Mouse (Mus musculus) 416B (cell line): ENCODE measurements around the gene Nav3.

Source experiments
- DNase-seq: peaks from one replicate; pipeline ENCODE4 v3.0.0; 2011; ENCODE audit warnings: low read depth

Nav3 gene

DNA sequence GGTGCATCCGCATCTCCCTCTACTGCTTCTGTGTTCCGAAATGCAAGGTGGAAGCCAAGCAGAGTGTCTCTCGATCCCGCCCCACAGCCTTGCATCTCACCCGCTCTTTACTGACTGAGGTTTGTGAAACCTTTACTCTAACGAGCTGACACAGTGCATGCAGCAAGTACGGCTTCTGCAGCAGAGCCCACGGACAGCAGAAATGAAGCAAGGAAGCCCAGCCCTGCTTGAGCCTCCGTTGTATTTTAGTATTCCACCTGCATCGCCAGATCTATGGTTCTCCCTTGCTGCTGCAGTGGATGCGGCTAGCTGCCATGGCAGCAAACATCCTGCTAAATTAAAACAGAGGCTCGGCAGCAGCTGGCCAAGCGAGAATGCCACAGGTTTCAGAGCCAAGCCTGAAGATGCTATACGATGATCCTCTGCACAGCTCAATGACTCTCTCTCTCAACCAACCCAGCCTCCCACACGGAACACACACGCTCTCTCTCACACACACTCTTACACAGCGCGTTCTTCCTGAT lies 623.2 kb downstream of the Nav3 start:
- DNase-seq, result no peak

DNA sequence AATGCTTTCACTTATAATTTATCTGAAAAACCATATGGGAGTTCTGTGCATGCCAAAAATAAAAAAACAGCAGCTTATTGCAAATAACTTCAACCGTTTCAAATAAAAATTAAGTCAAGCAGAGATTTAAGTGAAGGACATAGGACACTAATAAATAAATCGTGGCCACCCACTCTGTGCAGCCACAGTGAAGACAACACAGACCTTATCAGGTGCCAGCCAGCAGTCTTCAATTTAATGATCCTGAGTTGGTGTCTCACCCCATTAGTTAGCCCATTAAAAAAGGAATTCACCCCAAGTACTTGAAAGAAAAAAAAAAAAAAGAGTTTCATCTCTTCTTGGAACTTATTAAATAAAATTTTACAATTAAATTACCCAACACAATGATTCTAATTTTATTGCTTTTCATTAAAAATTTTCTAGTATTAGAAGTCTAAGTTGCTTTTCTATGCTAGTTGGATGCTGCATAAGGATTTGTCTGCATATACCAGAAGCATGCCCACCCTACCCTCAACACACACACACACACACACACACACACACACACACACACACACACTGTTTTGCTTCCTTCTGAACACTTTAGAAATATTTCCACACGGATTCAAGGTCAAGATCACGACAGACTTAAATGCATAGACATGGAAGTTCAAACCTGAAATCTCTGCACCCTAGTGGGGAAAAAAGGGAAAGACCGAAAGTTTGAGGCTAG lies 649.1 kb downstream of the Nav3 start:
- DNase-seq, result no peak

DNA sequence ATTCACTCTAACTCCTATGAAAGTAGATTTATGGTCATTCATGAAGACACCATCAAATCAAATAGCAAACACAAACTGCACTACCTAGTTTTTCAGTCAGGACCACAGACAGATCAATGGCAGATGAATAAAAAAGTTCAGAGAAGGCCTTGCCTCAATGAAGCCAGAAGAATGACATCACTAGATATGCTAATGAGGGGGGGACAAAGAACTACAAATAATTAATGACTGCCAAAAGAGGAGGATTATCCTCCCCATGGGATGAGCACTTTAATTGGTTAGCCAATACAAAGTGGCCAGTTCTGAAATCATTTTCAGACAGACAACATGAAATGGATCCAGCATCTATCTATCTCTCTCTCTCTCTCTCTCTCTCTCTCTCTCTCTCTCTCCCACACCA lies 652.6 kb downstream of the Nav3 start:
- DNase-seq, result no peak

DNA sequence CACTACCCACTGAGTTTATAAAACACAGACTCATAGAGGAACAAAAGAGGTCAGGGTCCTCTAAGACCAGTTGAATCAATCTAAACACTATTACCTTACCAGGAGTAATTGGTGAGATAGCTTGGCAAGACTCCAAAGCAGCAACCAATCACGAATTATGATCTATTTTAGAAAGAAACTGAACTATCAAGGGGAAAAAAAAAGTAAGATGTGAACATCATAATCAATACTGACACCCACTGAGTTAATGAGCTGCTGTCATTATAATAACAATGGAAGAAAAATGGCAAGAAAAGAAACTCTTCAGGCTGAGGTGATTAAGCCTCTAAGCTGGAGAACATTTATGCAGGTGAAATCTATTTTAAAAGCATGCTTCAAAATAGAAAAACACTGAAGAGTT lies 653.8 kb downstream of the Nav3 start:
- DNase-seq, result no peak

DNA sequence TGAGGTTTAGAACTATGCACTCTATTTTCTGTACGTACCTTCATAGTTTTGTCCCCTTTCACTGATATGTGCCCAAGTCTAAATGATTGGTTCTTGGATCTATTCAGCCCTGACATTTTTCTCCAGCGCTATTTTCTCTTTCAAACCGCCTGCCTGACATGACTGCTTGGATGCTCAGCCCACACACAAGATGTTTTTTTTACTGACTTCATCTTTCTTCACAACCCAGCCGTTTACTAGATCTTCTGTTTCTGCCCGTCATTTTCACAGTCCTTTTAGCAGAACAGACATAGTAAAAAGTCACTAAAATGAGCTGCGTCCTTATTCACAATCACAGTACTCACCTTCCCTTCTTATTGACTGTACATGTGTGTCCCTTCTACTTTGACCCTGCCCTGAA lies 656.8 kb downstream of the Nav3 start:
- no peak for DNase-seq

DNA sequence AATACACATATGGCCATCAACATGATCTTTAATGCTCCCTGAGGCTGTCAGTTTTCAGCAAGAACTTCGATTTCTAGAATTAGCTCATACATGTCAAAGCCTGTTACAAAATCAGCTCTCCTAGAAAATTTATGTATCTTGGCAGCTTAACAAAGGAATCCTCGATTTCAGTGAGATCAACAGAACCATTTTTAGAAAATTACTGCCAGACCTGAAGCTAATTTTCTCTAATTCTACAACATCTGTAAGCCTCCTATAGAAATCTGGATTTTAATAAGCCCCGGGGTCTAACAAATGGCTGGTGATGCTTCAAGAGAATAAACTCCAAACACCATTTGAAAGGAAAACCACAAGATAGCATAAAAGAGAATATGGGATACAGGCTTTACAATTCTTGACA lies 659.0 kb downstream of the Nav3 start:
- no peak for DNase-seq

DNA sequence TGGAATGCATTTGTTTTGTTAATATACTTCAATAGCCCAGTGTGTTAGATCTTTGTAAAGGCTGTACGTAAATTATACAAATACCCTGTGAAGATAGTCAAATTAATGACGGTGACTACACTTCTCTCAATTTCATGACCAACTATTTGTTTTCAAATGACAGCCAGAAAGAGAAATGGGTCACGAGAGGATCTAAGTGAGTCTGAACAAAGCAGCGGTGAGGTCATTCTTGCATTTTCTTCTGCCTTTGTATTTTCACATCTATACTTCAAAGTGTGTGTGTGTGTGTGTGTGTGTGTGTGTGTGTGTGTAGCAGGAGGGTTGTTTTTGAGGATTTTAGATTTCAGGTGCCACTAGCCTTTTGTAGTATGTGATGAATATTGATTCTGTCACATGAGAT lies 662.5 kb downstream of the Nav3 start:
- no peak for DNase-seq

DNA sequence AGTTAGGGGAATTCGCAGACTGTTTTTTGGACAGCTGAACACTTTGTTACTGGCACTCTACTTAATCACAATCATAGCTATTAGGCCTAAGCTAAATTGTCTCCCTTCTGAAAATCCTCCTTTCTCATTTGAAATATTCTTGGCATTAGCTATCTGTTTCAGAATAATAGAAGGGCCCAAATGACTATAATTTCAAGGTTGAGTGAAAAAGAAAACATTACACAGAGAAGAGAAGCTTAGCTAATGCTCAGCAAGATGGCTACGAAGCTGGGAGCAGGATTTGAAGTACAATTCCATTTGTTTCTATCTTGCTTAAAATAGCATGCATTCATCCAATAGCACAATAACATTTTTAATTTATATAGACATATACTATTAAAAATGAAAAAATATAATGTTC lies 667.3 kb downstream of the Nav3 start:
- DNase-seq, result no peak

DNA sequence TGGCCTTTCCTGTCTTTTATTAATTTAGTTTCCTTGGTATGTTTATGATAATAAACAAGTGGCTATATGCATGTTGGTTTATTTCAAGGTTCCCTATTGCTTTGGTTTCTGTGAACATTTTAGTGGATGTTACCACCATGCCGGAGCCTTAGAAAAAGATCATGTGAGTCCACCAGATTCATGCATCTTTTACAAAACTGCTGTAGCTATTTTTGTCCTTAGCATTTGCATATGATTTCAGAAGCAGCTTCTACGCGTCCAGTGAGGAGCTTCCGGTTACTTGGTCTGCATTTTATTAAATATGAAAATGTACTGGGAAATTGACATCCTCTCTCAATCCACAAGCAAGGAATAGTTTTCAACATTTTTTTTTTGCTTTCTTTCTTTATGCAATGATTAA lies 676.9 kb downstream of the Nav3 start:
- DNase-seq, result no peak

DNA sequence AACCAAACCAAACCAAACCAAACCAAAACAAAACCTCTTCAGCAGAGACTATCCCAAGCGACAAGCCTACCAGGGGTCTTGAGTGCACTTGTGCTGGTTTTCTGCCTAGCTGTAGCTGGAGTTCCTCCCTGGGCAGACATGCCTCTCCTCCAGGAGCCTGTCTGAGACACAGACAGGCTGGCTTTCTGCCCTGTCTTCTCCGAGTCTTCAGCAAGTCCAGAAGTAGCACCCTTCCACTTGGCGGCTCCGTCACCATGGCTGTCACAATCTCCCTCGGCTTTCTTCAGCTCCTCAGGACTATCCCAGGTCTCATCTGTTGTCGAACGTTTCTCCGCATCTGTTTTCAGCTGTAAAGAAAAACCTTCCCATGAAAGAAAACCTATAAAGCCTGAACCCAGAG lies 686.9 kb downstream of the Nav3 start:
- no peak for DNase-seq

DNA sequence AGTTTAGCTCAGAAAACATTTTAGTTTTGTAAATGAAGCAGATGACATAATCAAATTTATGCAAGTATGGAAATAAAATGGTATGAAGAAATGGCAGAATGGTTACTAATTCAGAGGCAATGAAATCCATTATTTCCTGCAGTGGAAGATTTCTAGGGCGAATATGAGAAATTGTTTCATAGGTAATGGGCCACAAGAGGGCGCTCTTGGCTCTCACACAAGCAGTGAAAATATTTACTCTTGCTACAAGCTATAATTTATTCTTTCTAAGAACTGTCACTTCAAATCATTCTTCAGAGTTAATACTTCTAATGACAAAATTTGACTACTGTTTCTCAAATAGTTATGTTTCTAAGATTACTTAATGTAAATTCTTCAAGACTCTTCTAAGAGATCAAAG lies 690.4 kb downstream of the Nav3 start:
- peak; percentile 68 for DNase-seq

DNA sequence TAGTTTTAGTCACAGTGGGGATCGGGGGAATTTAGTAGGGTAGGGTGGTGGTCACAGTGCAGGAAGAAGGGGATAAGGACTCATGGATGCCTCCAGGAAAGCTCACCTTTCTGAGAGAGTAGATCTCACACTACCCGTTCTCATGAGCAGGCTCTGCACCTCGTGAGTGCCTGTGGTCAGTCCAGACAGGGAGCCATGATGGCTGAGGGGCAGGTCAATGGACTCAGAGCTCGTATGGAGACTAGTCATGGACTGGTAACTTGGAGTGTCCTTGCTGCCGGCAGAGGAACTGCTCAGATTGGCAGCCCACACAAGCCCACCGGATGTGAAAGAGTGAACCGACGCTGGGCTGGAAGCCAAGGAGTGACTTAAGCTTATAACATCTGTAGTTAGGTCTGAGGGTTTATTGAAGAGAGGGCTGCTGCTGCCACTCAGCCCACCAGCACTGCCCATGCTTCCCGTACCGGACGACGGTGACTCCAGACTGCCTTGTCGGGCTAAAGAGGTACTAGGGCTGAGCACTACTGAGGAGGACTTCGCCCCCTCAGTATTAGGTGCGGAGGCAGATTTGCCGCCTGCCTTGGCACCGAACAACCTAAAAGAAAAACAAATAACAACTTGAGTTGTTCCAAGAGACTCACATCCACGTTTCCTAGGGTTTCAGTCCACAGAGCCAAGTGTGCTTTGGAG lies 691.4 kb downstream of the Nav3 start:
- DNase-seq, result no peak

DNA sequence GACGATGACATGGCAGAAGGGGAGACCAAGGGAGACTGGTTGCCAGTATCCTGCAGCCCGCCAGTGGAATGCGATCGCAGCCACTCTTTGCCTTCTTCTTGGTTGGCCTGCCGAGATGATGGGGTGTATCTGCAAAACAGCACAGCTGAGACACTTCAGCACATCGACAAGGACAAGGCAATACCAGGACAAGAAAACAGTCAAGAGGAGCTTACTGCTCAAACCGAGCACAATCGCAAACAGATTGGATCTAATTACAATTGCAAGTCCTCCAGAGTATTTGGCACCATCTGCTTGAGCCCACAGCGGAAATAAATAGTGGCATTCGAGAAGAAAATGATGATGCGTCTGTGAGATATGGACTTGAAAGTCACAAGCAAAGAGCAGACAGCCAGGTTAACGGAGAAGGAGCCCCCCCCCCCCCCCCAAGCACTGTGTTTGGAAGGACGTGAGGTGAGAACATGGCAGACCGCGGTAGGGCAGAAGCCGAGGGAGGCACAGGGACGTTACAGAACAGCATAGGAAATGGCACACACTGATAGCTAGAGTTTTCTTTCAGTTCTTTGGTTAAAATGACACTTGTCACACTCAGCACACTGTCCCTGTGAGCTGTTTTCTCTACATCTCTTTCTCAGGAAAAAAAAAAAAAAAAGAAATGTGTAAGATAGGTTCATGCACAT lies 696.9 kb downstream of the Nav3 start:
- no peak for DNase-seq

DNA sequence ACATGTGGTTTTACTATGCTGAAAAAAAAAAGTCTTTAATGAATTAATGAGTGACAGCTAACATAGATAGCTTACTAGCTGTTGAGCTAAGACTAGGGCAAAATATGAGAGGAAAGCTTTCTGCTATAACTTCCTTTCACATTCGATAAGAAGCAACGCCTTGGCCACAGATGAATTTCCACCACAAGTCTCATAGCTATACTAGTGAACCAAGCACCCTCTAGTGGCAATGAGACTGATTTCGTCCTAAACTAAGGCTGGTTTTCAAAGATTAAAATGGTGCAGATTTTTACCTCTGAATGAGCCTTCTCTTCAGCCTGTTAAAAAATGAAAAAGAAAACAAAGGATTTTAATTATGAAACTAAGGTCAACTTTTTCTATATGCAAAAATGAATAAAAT lies 709.1 kb downstream of the Nav3 start:
- peak; percentile 61 for DNase-seq

DNA sequence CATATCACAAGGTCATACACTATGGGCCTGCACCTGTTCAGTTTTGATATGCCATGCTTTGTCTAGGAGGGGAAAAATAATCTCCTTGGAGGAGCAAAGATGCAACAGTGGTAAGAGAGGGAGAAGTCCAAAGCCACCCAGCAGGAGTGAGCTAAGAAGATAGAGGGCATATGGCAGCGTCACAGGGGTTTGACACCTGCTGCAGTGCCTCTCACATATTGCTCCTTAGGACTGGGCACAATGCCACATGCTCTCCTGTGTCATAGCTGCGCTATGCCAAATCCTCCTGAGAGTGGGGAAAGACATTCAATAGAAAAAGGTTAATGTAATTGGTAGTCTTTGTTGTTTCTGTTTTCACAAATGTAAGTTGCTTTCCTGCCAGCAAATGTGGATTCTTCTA lies 714.3 kb downstream of the Nav3 start:
- DNase-seq, result no peak

DNA sequence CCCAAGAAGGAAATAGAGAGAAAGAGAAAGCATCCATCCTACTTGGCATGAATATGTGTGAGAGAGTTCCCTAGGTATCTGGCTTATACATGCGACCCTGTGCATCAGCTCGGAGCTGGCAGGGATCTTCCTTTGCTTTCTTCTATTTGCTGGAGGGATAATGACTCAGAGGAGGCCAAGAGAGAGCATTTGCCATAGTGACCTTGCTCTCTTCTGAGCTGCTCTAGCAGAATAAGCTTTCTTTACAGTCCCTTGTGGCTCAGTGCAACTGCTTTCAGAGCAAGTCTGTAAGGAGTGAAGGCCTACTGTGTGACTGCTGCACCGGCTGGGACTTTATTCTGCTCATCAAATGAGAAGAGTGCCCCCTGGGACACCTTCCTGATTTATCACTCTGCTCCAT lies 715.7 kb downstream of the Nav3 start:
- DNase-seq, result no peak

DNA sequence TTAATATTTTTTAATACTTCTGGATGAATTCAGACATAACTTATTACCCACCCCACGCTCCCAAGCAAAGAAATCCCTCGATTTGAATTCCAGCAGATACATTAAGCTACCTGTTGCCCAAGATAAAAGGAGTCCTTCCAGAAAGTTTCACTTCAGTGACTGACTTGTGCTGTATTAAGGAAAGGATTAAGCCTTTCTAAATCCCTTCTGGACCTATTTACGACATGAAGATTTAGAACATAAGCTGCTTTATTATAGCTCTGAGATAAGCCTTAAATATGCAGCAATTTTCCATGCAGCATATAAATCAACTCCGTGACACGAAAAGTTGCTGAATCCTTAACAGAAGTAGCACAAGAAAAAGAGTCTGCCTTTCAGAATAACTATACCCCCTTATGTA lies 732.4 kb downstream of the Nav3 start:
- no peak for DNase-seq

DNA sequence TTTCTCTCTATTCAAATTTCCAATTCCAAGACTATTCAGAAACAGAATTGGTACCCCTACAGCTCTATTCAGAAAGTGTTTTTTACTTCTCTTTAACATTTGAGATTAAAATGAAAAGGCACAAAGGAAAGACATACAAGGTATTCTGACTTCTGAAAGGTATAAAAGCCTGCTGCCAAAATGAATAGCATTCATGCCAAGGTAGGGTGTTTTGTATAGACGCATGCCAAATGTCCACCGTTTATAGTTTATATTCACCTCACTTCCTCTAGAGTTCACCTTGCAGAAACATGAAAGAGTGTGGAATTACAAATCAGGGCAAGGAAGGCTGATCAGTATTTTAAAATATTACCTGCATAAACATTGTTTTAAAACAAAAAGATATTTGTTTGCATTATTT lies 737.2 kb downstream of the Nav3 start:
- no peak for DNase-seq

DNA sequence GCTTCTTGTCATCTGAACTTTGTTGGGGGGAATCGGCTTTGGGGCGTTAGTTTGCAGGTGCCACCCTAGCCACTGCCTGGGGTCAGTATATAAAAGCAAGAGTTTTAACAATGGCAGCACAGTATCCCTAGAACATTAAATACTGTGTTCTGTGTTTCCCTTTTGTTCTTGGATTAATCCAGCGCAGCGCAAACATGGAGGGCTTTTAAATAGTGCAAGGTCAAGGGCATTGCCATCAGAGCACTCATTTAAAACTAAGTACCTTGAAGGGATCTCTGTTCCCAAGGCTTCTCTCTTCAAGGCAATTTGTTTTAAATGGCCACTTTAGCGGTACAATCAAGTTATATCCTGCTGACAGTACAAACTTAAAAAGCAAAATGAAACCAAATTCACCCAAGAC lies 737.6 kb downstream of the Nav3 start:
- no peak for DNase-seq

DNA sequence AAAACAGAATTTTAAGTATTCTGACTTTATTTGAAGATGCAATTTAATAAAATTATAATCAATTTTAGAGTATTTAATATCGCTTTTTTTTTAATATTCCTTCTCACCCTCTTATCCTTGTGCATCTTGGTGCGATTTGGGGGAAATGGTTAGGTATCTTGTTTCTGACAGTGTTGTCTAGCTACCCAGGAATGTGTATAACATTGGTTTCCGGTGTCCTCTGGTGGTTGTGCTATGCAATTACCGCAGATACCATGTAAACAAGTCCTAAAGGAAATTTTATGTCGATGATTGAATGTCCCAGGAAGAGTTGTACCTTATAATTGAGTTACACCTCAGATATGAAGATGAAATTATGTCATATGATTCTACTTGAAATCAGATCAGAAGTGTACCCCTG lies 743.0 kb downstream of the Nav3 start:
- DNase-seq, result peak; percentile 40

DNA sequence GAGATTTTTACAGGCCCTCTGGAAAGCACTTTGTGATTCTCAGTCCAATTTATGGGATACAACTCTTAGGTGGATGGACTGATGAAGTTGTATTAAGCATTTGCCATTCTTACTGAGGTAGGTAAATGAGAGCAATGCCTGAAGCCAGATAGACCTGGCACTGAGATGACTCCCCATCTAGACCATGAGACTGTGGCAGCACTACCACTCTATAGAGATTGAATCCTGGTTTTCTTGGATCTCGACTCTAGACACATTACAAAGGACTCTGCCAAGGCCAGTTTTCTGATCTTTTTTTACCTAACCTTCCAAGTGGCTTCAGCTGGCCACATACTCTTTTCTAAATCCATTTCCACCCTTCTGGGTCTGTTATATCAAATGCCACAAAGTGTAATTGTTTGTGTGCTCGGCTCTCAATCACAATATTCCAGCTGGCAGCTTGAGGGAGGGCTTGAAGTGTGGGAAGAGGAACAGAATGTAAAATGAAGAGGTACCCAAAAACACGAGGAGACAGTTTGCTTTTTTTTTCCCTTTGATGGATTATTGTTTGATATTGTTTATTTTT lies 756.2 kb downstream of the Nav3 start:
- no peak for DNase-seq

DNA sequence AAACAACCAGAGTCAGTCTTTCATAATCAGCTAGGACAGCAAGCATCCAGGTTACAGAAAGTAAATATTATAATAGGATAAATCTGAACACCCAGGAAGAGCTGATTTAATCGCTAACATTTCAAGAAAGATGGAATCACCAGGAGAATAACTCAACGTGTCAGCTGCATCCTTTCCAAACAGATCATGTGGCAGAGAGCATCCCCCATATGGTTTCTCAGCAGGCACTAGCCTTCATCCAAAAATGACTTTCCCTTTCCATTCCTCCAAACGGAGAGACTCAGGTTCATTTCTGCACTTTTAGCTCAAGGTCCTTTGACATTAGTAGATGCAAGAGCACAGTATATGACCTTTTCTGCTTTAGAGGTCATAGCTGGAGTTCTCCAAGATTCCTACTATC lies 765.4 kb downstream of the Nav3 start:
- DNase-seq, result no peak
